Mouse (Mus musculus) kidney, postnatal 36 days (tissue): ENCODE data around the gene Epor.

ENCODE experiments used
- DNase-seq, 2 experiments: peaks; one replicate each; pipeline ENCODE4 v3.0.0; 2021 to 2022; ENCODE audit warnings: mixed read lengths in 2 of 2

Gene Epor

GRCm38 (mm10) chr9:21935466-21936131, 27.7 kb downstream of the Epor start:
- no peak for DNase-seq

- DNase-seq = no peak
Measured at GRCm38 (mm10) chr9:21934021-21934420, 29.3 kb downstream of the Epor start.

DNA sequence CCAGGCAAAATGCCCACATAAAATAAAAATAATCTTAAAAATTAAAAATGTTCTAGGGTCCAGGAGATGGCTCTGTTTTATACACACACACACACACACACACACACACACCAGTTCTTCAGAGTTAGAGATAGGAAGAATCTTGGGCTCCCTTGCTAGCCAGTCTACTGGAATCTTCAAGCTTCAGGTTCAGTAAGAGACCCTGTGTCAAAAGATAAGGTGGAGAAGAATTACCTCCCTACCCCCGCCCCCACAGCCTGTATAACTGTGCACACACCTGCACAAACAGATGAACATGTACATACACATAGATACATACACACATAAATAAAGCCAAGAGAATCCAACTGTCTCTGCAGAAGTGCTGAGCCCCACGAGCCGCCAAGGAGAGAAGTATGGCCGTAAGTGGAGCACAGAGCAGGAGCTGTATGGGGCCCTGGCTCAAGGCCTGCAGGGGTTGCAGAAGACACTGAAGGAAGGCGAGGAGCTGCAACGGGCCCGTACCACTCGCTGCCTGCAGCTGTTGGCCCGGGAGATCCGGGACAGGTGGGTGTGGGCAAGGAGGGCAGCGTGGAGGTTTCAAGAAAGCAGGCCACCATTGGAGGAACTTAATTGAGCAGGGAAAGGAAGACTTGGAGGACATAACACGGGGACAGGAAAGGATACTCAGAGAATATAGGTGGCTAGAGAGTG, 30.7 kb downstream of the Epor start:
- DNase-seq = no peak

DNA sequence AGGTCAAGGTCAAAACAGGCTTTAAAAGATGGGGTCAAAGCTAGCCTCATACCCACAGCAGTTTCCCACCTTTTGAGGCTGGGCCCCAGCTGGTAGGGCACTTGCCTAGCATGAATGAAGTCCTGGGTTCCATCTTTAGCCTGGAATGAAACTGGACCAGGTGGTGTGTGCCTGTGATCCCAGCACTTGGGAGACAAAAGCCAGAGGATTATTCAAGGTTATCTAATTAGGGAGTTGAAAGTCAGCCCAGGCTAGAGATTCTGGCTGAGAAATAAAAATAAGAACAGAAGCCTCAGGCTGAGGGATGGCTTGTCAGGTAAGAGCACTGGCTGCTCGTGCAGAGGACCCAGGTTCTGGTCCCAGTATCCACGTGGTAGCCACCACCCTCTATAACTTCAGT, 31.3 kb downstream of the Epor start:
- DNase-seq = no peak

DNA sequence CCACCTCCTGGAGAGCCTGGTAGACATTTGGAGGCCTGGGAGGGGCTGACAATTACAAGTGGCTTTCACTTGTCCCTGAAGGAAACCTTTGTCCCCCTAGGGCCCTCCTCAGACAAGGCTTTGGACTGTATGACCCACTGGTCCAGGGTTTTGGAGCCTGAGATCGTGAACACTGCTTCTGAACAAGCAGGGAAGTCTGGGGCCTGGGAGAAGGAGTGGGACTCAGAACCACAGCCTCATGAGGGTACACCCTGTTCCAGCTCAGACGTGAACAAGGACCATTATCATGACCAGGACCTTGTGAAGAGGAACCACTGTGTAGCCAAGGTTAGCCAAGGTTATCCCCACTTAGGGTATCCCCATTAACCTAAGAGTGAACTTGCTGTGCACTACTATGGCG, 34.1 kb downstream of the Epor start:
- no peak for DNase-seq

DNA sequence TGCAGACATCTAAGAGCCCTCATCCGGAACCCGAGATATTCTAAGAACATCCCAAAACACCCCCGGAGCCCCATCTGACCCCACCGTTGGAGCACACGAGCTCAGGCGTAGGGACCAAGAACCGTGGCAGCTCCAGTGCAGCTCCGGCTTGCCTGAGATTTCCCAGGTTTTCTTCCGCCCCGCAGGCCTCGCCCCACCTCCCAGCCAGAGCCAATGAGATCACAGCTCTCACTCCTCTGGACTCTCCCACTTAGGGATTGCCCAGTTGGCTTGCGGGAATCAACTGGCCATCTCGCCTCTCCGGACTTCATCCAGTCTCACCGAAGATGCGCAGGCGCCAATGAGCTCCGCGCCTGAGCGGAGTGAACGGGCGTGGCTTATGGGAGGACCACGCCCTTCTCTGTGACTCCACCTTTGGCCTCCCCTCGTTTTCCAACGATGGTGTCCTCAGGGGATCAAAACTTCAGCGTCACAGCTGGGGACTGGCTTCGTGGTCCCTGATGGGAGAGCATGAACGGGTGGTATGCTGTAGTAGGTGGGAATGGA, 36.0 kb downstream of the Epor start, which contains the start of the genes Ccdc159 and Tmem205:
TSS of gene Ccdc159 (plus strand) at position 264 of the 546 bp plus-strand sequence.
TSS of gene Tmem205 (minus strand) at position 349 of the 546 bp plus-strand sequence.
- peak; percentile 94 to 97 for DNase-seq

DNA sequence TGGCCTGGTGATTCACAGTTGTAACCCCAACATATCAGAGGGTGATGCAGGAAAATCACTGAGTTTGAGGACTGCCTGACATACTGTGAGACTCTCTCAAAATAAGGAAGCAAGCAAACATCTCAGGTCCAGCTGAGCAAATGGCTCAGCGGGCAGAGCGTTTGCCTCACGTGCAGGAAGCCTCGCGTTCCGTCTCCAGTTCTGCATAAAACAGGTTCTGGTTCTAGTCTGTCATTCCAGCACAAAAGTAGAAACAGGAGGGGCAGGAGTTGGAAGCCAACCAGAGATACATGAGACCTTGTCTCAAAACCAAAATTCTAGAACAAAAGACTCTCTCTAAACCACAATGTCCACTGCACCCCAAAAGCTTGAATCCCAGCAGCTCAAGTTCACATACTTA, 36.5 kb downstream of the Epor start:
- DNase-seq = peak in 1 of 2 experiments; percentile 38

- peak; percentile 56 to 70 for DNase-seq
Measured at GRCm38 (mm10) chr9:21926155-21926554, 37.2 kb downstream of the Epor start.

DNA sequence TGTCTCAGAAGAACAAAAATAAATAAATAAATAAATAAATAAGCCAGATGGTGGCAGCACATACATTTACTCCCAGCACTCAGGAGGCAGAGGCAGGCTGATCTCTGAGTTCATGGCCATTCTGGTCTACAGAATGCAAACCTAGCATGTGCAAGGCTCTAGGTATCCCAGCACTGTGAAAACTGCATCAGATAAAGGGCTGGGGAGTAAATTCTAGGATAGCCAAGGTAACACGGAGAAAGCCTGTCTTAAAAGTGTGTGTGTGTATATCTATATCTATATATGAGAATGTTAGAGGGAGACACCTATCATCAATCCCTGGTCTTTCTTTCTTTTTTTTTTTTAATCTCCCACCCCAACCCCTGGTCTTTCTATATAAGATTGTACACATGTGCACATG, 37.8 kb downstream of the Epor start:
- no peak for DNase-seq

- no peak for DNase-seq
Measured at GRCm38 (mm10) chr9:21925034-21925433, 38.3 kb downstream of the Epor start.

- peak; percentile 93 to 94 for DNase-seq
Measured at GRCm38 (mm10) chr9:21924099-21924493, 39.2 kb downstream of the Epor start.

DNA sequence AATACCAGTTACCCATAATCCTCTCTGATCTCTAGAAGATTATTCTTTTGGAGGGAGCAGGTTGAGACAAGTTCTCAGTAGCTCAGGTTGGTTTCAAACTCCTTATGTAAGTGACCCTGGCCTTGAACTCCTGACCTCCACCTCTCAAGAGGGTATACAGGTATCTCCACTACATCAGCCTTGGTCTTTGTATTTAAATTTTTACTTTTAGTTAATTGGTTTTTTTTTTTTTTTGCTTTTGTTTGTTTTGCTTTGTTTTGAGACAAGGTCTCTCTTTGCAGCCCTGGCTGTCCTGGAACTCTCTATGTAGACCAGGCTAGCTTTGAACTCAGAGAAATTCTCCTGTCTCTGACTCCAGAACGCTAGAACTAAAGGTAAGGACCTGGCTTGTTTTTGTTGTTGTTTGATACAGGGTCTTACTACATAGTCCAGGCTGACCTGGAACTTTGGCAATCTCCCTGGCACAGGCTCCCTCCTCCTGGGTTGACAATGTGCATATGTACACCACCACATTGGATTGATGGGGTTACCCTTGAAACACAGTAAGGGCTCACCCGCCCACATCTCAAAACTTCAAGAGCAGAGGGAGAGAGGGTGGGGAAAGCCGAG, 39.7 kb downstream of the Epor start:
- DNase-seq = no peak

DNA sequence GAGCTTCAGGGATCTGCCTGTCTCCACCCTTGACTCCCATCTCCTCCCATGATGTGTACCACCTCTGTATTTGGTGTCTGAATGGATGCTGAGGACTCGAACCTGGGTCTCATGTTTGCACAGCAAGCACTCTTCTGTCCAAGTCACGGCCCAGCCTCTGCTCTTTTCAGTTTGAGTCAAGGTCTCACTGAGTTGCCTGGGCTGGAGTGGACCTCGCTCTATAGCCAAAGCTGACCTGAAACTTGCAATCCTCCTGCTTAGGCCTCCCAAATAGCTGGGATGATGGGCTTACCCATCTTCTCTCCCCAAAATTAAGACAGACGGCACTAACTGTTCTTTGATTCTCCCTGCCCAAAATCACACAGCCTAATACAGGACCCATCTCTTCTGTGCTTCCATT, 40.3 kb downstream of the Epor start:
- DNase-seq = no peak

- DNase-seq = no peak
Measured at GRCm38 (mm10) chr9:21918692-21919384, 44.5 kb downstream of the Epor start.

DNA sequence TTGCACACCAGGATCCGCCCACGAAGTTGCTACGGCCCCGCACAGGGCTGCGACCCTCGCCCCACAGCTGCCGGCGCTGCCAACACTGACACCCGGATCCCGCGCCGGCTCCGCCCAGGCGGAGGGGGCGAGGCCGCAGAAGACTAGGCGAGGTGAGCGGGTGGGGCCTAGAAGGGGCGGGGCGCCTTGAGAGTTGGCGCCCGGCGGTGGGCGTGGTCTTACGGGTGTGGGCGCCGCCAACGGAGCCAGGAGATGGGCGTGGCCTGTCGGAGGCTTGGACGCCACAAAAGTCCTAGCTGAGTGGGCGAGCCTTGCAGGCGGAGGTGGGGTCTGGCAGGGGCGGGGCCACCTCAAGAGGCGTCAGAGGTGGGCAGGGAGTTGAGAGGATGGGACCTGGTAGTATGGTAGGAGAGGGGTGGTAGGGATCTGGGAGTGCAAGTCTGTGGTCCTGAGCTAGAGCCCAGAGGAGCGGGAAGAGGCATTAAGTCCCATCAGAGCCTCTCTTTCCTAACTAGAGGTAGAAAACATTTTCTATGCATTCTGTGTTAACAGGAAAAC, 45.2 kb downstream of the Epor start, which contains the start of gene Rab3d:
TSS of gene Rab3d (minus strand) at position 158 of the 558 bp plus-strand sequence.
- DNase-seq = peak; percentile 97 to 99

GRCm38 (mm10) chr9:21917493-21918034, 45.7 kb downstream of the Epor start:
- no peak for DNase-seq

DNA sequence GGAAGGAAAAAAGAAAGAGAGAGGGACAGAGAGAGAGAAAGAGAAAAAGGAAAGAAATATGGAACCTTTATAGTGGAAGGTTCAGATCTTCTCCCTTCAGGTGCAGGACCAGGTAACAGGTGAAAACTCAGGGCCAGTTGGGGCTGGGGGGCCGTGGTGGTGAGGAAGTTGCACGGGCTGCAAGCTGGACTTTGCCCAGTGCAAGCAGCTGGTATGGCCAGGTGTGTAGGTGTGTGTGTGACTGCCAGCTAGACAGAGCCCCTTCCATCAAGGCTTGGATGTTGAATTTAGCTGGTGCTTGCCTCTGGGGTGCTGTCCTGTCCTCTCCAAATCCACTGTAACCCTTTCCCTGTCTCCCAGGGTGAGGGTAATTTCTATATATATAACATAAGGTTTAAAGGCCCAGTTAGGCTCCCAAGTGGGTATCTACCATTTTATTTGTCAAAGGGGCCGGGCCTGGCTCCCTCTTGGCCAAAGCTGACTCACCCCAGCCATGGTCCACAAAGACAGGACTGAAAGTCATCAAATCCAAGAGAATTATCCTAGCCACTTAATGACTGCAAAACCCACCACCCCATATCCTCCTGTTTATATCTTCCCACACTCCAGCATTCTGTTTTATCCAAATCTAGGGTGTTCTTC, 46.3 kb downstream of the Epor start:
- DNase-seq = no peak

DNA sequence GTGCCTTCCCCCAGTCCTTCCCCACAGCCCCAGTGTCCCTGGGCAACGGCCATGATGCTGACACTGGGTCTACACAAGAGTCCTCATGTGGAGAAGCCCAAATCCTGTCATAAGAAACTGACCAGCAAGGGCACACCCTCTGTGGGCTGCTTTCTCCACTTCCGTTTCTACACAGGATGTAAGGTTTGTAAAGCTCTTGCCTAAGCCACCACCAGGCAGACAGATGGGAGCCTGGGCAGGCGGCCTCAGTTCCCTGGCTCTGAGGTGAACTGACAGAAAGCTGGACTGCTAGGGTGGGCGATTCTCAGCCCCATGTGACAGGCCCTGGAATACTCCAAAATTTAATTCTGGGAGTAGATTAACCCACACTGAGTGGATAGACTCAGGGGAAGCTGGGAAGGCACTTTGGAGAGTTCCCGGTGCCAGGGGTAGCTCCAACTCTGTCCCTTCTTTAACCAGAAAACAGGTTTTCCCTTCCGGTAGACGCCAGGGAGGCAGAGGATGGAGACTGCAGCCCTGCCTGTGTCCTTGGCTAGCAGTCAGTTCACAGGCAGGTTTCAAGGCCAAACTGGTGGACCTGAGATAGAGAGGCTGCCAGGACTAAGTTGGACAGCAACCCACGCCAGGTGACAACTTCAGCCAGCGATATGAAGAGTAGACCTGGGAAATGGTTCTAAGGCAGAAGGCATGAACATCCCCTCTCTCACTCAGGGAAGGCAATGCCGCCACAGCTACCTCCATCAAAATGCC, 53.7 kb downstream of the Epor start:
- DNase-seq = no peak
